ENCODE assay signal across 9 mouse cellular contexts in the genomic region with DNA sequence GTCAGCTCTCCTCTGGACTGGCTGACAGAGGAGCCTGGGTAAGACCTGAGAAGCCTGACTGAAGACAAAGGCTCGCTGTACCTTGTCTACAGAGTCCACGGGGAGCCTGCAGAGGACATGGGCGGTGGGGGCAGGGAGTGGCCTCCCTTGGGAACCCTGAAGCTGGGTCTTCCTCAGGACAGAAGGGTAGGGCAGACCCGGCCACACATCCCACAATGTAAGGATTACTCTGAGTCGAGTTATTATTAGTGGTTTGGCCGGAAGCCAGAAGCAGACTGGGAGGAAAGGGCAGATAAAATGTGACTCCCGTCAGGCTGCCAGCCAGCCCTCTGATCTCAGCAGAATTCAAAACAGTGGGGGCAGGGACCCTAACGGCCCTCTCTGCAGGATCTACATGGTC. TPM values are rescaled to one million over a fixed set of nuclear protein-coding genes. Genes with fewer than 3 reads are reported as not detected.
DNase-seq lines count a peak whose midpoint lies in the region; ATAC-seq and TF ChIP-seq lines count a peak whose summit lies in the region.
"Had no signal": no experiment of that assay in that cellular context is flagged by ENCODE, and none has a peak within 500 bp of the region (broad histone marks: within the 10 kb centered on the region; RNA-seq: fewer than 3 reads in every experiment).

No protein-coding gene starts in this region.

- H3K9ac ChIP-seq in embryonic facial prominence, embryonic 12.5 days = 0 out of 2 replicates have a peak overlapping the region, but pooled peaks have one; percentile 1
- H3K9ac ChIP-seq in heart, embryonic 15.5 days = peak overlapping the region; percentile 22; the same call in 1 of the 2 replicates
- H3K9ac ChIP-seq in kidney, postnatal 0 days (ENCODE audit: low read depth, low read length) = peak overlapping the region; percentile 31; the same call in 1 of the 2 replicates
- H3K9ac ChIP-seq in stomach, embryonic 15.5 days = no peak overlapping the region

- H3K27me3 ChIP-seq in embryonic facial prominence, embryonic 12.5 days = no peaks in the 10 kb centered on the region
- H3K27me3 ChIP-seq in heart, embryonic 15.5 days = no peaks in the 10 kb centered on the region
- no peaks in the 10 kb centered on the region for H3K27me3 ChIP-seq in kidney, postnatal 0 days (ENCODE audit: insufficient read depth, low read length)
- no peaks in the 10 kb centered on the region for H3K27me3 ChIP-seq in stomach, embryonic 15.5 days (replicated peaks)

- peak overlapping the region; percentile 47; the same call in 1 of the 2 replicates for H3K27ac ChIP-seq in embryonic facial prominence, embryonic 12.5 days
- peak overlapping the region; percentile 92 for H3K27ac ChIP-seq in heart, embryonic 15.5 days
- peak overlapping the region; percentile 83 for H3K27ac ChIP-seq in kidney, postnatal 0 days
- peak overlapping the region; percentile 76 for H3K27ac ChIP-seq in stomach, embryonic 15.5 days

- no peaks in the 10 kb centered on the region for H3K36me3 ChIP-seq in embryonic facial prominence, embryonic 12.5 days
- H3K36me3 ChIP-seq in heart, embryonic 15.5 days = no peaks in the 10 kb centered on the region
- no peaks in the 10 kb centered on the region for H3K36me3 ChIP-seq in kidney, postnatal 0 days (ENCODE audit: insufficient read depth, low read length)
- no peaks in the 10 kb centered on the region for H3K36me3 ChIP-seq in stomach, embryonic 15.5 days

- no peak for ATAC-seq in cerebellum, adult (ENCODE audit: insufficient number of reproducible peaks, low FRiP score, low TSS enrichment)
- ATAC-seq in embryonic facial prominence, embryonic 12.5 days (ENCODE audit: insufficient number of reproducible peaks, insufficient read depth, low FRiP score, low TSS enrichment) = no peak
- ATAC-seq in heart, embryonic 15.5 days (replicated peaks; ENCODE audit: insufficient number of reproducible peaks, insufficient read depth, low FRiP score, low read depth) = peak; percentile 68
- peak; percentile 26; the same call in 1 of the 2 replicates for ATAC-seq in kidney, postnatal 0 days (replicated peaks; ENCODE audit: low FRiP score, low read depth)
- peak; percentile 34 for ATAC-seq in stomach, embryonic 15.5 days (ENCODE audit: insufficient read depth, low FRiP score, low read depth)

- DNase-seq in cerebellum, adult 11 months = peak; percentile 76
- peak; percentile 75 for DNase-seq in kidney, postnatal 0 days (ENCODE audit: low spot score)
- peak; percentile 69 for DNase-seq in lung, postnatal 25 days (ENCODE audit: low spot score)
- no peak for DNase-seq in right cerebral cortex, postnatal 36 days (ENCODE audit: low spot score in 2 of 2)

- peak overlapping the region; percentile 16; the same call in 1 of the 2 replicates for H3K4me2 ChIP-seq in embryonic facial prominence, embryonic 12.5 days (replicated peaks)
- peak overlapping the region; percentile 45 for H3K4me2 ChIP-seq in heart, embryonic 15.5 days
- H3K4me2 ChIP-seq in kidney, postnatal 0 days (ENCODE audit: low read length) = peak overlapping the region; percentile 31
- peak overlapping the region; percentile 17; the same call in 1 of the 2 replicates for H3K4me2 ChIP-seq in stomach, embryonic 15.5 days

- 4% methylated on average over 8 of the region's 8 CpGs for WGBS in embryonic facial prominence, embryonic 12.5 days
- WGBS in heart, embryonic 15.5 days = 2% methylated on average over 8 of the region's 8 CpGs
- WGBS in kidney, postnatal 0 days = 3% methylated on average over 8 of the region's 8 CpGs
- WGBS in stomach, embryonic 15.5 days = 3% methylated on average over 8 of the region's 8 CpGs

- H3K4me1 ChIP-seq in embryonic facial prominence, embryonic 12.5 days = peaks cover 67% of the 10 kb centered on the region
- H3K4me1 ChIP-seq in heart, embryonic 15.5 days (replicated peaks) = peaks cover 97% of the 10 kb centered on the region
- H3K4me1 ChIP-seq in kidney, postnatal 0 days (replicated peaks; ENCODE audit: insufficient read depth, low read length) = peaks cover 63% of the 10 kb centered on the region
- peaks cover 71% of the 10 kb centered on the region for H3K4me1 ChIP-seq in stomach, embryonic 15.5 days

- no peak overlapping the region for H3K4me3 ChIP-seq in embryonic facial prominence, embryonic 12.5 days
- no peak overlapping the region; the same call in 1 of the 2 replicates for H3K4me3 ChIP-seq in heart, embryonic 15.5 days
- no peak overlapping the region for H3K4me3 ChIP-seq in kidney, postnatal 0 days (replicated peaks; ENCODE audit: low read depth, low read length)
- no peak overlapping the region for H3K4me3 ChIP-seq in stomach, embryonic 15.5 days (replicated peaks)
- H3K4me3 ChIP-seq: erythroblast, embryonic 14.5 days had no signal

- no peak for TF ChIP-seq CTCF in kidney, postnatal 0 days (IDR thresholded peaks at IDR 0.05; ENCODE audit: low read depth)

- no peaks in the 10 kb centered on the region for H3K9me3 ChIP-seq in embryonic facial prominence, embryonic 12.5 days
- no peaks in the 10 kb centered on the region for H3K9me3 ChIP-seq in heart, embryonic 15.5 days (replicated peaks)
- H3K9me3 ChIP-seq in kidney, postnatal 0 days (replicated peaks; ENCODE audit: low read length) = no peaks in the 10 kb centered on the region
- H3K9me3 ChIP-seq in stomach, embryonic 15.5 days = no peaks in the 10 kb centered on the region

RNA-seq across cellular contexts. Expression of gene Ccdc85c, which starts 30.4 kb away (rescaled TPM):
- polyA plus RNA-seq in embryonic facial prominence, embryonic 12.5 days (2016; fragmentation: Nextera tagmentation; extraction: Ambion mirVana) = 7.7 and 7.9 TPM in 2 replicates
- 4.7 and 5.7 TPM in 2 replicates for polyA plus RNA-seq in heart, embryonic 15.5 days (2015; fragmentation: Nextera tagmentation; extraction: Ambion mirVana)
- polyA plus RNA-seq in kidney, postnatal 0 days (2015; fragmentation: Nextera tagmentation; extraction: Ambion mirVana) = 7.2 and 7.7 TPM in 2 replicates
- 7.3 and 7.9 TPM in 2 replicates for polyA plus RNA-seq in stomach, embryonic 15.5 days (2015; fragmentation: Nextera tagmentation; extraction: Ambion mirVana)

Comparison
In these comparisons a context has a peak if more than half of its experiments do, and no peak if none do; other contexts are left out.
1. DNase-seq: peak in cerebellum, adult 11 months (single experiment), kidney, postnatal 0 days (single experiment) and lung, postnatal 25 days (single experiment); none in right cerebral cortex, postnatal 36 days (0 of 2).
2. ATAC-seq: peak in heart, embryonic 15.5 days (single experiment), kidney, postnatal 0 days (single experiment) and stomach, embryonic 15.5 days (single experiment); none in cerebellum, adult (single experiment) and embryonic facial prominence, embryonic 12.5 days (single experiment).
3. Peak in every context shown above with its lines, with median percentiles within 50 percentile points of each other: H3K27ac ChIP-seq and H3K4me2 ChIP-seq.